Mouse (Mus musculus) stomach, embryonic 16.5 days (tissue): ENCODE measurements around the gene Ostf1. TPM values are rescaled to one million over a fixed set of nuclear protein-coding genes. Genes with fewer than 3 reads are reported as not detected.
"Not testable (repeated sequence)": the region's sequence is repeated elsewhere in the genome, so short reads cannot be mapped to it uniquely, and the experiment has no call there.

Source experiments
- ATAC-seq: fragments of 200-750 bp; cut with Nextera tagmentation; 2 replicates; pipeline ENCODE4 v1.8.0; 2017; ENCODE audit warnings: moderate number of reproducible peaks, moderate TSS enrichment; ENCODE audit not compliant: insufficient read depth, low FRiP score
- H3K27ac ChIP-seq: fragments of 300-500 bp; sonication (generic); 2 replicates; pipeline ENCODE4 v1.5.1; 2014; ENCODE audit warnings: low read length
- H3K27me3 ChIP-seq: fragments of 300-500 bp; sonication (generic); 2 replicates; pipeline ENCODE4 v1.6.1; 2014; ENCODE audit warnings: low read length, control low read depth, mixed read lengths; ENCODE audit not compliant: control insufficient read depth, insufficient read depth
- H3K36me3 ChIP-seq: fragments of 300-500 bp; sonication (generic); 2 replicates; pipeline ENCODE4 v1.6.1; 2014; ENCODE audit warnings: low read length; ENCODE audit not compliant: control insufficient read depth, insufficient read depth
- H3K4me1 ChIP-seq: fragments of 300-500 bp; sonication (generic); 2 replicates; pipeline ENCODE4 v1.6.1; 2014; ENCODE audit warnings: low read length, control low read depth, mixed read lengths; ENCODE audit not compliant: control insufficient read depth, insufficient read depth
- H3K4me2 ChIP-seq: fragments of 300-500 bp; sonication (generic); 2 replicates; pipeline ENCODE4 v1.6.1; 2014; ENCODE audit warnings: low read depth, low read length, mixed read lengths
- H3K4me3 ChIP-seq: fragments of 300-500 bp; sonication (generic); replicated peaks from 2 replicates; pipeline ENCODE4 v1.5.1; 2014; ENCODE audit warnings: mild to moderate bottlenecking, low read length
- H3K9ac ChIP-seq: fragments of 300-500 bp; sonication (generic); 2 replicates; pipeline ENCODE4 v1.6.1; 2014; ENCODE audit warnings: low read length
- H3K9me3 ChIP-seq: fragments of 300-500 bp; sonication (generic); replicated peaks from 2 replicates; pipeline ENCODE4 v1.6.1; 2016; ENCODE audit warnings: low read length, control low read depth; ENCODE audit not compliant: control insufficient read depth
- WGBS: fragments of 180-500 bp; shearing (Covaris S2); extraction: QIAGEN DNeasy Blood & Tissue Kit; methylation state at CpG from one replicate; pipeline ENCODE4 v1.1.7; 2014; 5-methylcytosine and 5-hydroxymethylcytosine counted together
- polyA plus RNA-seq: library from polyadenylated mRNA; unstranded; fragments of >200 nt; fragmentation: Nextera tagmentation; extraction: Ambion mirVana; gene quantifications from 2 replicates; pipeline ENCODE4 v1.2.1, GENCODE M21; 2015

Ostf1 gene
- polyA plus RNA-seq, 1 experiment from 2014 or later = 115 TPM

DNA sequence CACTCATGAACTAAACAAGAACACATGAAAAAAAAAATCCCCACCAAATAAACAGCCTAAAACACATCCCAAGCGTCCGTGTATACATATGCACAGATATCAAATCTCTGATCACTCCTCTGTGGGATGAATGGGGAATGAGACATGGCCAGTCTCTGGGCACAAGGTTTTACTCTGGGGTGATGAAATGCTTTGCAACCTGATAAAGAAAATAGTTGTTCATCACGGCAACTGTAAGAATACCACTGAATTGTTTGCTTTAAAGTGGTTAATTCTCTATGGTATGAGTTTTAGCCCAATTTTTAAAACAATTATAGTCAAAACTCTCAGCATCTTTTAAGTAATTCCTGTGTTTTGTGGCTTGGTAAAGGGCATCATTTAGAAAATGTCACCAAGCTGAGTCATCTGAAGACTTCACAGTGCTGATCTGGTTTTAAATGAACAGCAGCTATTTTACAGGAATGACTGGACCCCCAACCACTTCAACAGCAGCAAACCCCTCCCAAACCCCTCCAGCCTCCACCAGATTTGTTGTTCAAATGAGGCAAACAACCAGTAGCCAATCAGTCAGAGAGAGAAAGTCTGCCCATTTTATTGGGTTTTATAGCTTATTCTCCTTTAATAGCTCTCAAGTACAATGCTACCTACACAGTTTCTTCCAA lies 33.2 kb downstream of the Ostf1 start:
- Histone ChIP-seq H3K36me3 (no peaks in the 10 kb centered on the region), H3K27me3 (no peaks in the 10 kb centered on the region), H3K4me3 (no peak overlapping the region), H3K9me3 (no peaks in the 10 kb centered on the region), H3K4me1 (no peaks in the 10 kb centered on the region), H3K27ac (no peak overlapping the region), H3K4me2 (no peak overlapping the region), H3K9ac (no peak overlapping the region)
- no peak for ATAC-seq
- WGBS = 79% methylated on average over 3 of the region's 3 CpGs

DNA sequence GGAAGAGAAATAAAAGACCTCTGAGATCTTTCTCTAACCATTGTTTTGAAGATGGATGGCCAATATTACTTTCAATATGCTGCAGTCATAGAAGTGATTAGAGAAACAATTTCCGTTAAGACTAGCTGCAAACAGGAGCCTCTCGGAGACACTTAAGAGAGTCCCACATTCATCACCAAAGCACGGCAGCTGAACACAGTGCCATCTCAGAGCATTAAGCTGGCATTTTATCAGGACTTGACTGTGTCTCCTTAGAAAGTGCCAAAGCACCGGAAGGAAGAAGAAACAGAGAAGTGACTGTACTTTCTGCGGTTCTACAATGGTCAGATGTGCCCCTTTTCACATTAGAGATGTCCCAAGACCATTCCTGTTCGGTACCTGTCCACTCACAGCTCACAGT lies 33.9 kb downstream of the Ostf1 start:
- H3K4me3 ChIP-seq = no peak overlapping the region
- no peaks in the 10 kb centered on the region for H3K27me3 ChIP-seq
- H3K4me2 ChIP-seq = no peak overlapping the region
- H3K9me3 ChIP-seq = no peaks in the 10 kb centered on the region
- WGBS = 73% methylated on average over 6 of the region's 6 CpGs
- no peak overlapping the region for H3K27ac ChIP-seq
- H3K4me1 ChIP-seq = no peaks in the 10 kb centered on the region
- no peak overlapping the region for H3K9ac ChIP-seq
- H3K36me3 ChIP-seq = no peaks in the 10 kb centered on the region
- ATAC-seq = no peak

DNA sequence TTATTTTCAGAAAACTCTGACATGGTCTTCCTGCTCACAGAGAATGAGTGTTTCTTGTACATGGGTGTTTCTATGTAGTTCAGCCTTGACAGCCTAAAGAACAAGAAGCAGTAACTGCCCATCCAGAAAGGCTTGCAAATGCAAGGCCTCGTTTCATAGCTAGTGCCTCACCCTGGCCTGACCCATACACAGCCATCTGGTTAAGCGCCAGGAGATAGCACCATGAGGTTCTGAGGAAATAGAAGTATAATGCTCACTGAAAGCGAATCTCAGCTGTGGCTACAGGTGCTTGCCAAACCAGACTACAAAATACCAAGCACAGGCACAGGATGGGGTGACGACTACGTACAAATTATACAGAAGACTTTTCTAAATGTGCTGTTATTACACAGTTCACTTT lies 34.7 kb downstream of the Ostf1 start:
- H3K9ac ChIP-seq = no peak overlapping the region
- no peaks in the 10 kb centered on the region for H3K27me3 ChIP-seq
- no peaks in the 10 kb centered on the region for H3K9me3 ChIP-seq
- ATAC-seq = no peak
- no peaks in the 10 kb centered on the region for H3K4me1 ChIP-seq
- H3K4me3 ChIP-seq = no peak overlapping the region
- H3K36me3 ChIP-seq = no peaks in the 10 kb centered on the region
- H3K4me2 ChIP-seq = no peak overlapping the region
- WGBS = 79% methylated on average over 5 of the region's 5 CpGs
- H3K27ac ChIP-seq = no peak overlapping the region

DNA sequence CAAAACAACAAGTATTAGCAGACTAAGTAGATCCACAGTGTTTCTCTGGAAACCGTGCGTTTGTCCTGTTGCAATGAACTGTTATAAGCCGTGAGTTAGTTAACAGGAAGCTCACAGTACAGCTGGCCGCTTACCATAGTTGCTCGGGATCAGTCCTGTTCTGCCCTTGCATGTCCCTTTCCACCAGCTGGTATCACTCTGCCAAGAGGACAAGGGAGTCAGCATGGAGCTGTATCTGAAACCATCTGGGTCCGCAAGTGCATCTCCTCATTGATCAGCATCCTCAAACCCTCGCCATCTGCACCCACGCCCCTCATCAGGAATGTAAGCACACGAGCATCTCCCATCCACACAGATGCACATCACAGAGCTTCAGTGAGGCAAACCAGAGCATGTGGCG lies 37.9 kb downstream of the Ostf1 start:
- Histone ChIP-seq H3K4me2 (no peak overlapping the region), H3K4me1 (no peaks in the 10 kb centered on the region), H3K27ac (no peak overlapping the region), H3K4me3 (no peak overlapping the region), H3K27me3 (no peaks in the 10 kb centered on the region), H3K36me3 (no peaks in the 10 kb centered on the region), H3K9me3 (no peaks in the 10 kb centered on the region), H3K9ac (no peak overlapping the region)
- WGBS = 65% methylated on average over 10 of the region's 10 CpGs
- no peak for ATAC-seq

DNA sequence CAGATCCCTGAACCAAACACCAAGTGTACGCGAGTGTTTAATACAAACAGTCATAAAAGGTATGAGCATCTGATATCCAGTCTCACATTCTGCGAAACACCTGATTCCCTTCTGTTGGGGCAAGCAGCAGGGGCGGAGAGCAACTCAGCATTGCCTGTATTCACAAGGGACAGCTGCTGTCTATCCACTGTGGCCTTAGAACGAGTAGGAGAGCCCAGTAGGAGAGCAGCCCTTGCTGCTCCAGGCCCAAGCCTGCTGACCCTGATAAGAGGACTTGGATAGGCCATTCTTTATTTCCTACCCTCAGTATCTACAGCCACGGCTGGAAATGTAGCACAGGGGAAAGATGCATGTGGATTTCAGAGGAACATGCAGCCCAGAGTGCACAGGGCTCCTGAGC lies 38.7 kb downstream of the Ostf1 start:
- Histone ChIP-seq H3K4me3 (no peak overlapping the region), H3K9me3 (no peaks in the 10 kb centered on the region), H3K36me3 (no peaks in the 10 kb centered on the region), H3K4me2 (no peak overlapping the region), H3K27ac (no peak overlapping the region), H3K27me3 (no peaks in the 10 kb centered on the region), H3K9ac (no peak overlapping the region), H3K4me1 (no peaks in the 10 kb centered on the region)
- ATAC-seq = no peak
- 69% methylated on average over 6 of the region's 6 CpGs for WGBS

DNA sequence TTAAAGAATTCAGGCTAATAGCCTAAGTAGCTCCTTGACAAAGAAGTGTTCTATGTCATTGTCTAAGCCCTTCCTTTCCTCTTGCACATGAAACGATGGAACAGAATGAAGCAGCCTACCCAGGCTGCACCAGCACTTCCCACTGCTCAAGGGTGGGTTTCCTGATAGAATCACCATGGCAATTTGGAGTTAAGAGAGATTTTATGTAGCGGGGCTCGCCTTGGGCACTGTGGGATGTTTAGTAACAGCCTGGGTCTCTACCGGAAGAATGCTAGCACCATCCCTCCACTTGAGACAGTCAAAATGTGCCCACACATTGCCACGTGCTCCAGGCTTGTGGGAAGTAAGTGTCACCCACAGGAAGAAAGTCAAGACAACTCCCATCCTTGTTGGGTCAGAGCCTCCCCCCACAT lies 40.7 kb downstream of the Ostf1 start:
- no peaks in the 10 kb centered on the region for H3K27me3 ChIP-seq
- H3K27ac ChIP-seq = no peak overlapping the region
- no peaks in the 10 kb centered on the region for H3K4me1 ChIP-seq
- H3K36me3 ChIP-seq = no peaks in the 10 kb centered on the region
- no peak for ATAC-seq
- H3K9me3 ChIP-seq = no peaks in the 10 kb centered on the region
- no peak overlapping the region for H3K4me3 ChIP-seq
- no peak overlapping the region for H3K9ac ChIP-seq
- 52% methylated on average over 5 of the region's 5 CpGs for WGBS
- no peak overlapping the region for H3K4me2 ChIP-seq

DNA sequence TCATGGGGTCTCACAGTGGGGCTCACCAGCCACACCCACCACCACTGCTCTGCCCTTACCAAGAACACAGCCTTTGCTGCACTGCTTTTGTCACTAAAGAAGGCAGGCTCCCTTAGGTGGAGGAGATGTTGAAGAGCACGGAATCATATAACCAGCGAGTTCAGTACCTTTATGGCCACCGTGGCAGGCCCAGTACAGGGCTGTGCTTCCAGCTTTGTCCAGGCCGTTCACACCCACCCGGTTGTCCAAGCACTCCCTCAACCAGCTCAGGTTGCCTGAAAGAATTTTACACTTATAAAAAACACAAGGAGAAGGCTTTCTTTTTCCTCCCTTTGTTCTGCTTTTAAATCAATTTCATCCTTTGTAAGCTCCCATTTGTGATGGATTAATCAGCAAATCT lies 41.4 kb downstream of the Ostf1 start:
- no peak for ATAC-seq
- Histone ChIP-seq H3K9ac (no peak overlapping the region), H3K9me3 (no peaks in the 10 kb centered on the region), H3K27me3 (no peaks in the 10 kb centered on the region), H3K4me2 (no peak overlapping the region), H3K36me3 (no peaks in the 10 kb centered on the region; the same call in 1 of the 2 replicates), H3K4me3 (no peak overlapping the region), H3K4me1 (no peaks in the 10 kb centered on the region), H3K27ac (no peak overlapping the region)
- 49% methylated on average over 5 of the region's 5 CpGs for WGBS

DNA sequence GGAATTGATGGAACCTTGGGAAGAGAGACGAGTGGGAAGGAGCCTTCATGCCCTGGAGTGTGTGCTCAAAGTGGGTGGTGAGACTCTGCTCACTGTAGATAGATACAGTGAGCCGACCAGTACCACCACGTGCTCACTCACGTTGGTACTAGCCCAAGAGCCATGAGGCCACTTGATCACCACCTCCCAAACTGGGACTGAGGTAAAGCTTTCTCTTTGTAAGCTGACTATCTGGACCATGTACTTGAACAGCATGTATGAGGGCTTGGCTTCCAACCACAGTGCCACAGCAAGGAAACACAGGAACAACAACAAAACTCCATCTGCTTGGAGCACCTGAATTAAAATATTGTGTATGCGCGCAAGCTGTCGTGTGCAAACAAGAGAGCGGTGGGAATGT lies 42.3 kb downstream of the Ostf1 start:
- 75% methylated on average over 8 of the region's 8 CpGs for WGBS

DNA sequence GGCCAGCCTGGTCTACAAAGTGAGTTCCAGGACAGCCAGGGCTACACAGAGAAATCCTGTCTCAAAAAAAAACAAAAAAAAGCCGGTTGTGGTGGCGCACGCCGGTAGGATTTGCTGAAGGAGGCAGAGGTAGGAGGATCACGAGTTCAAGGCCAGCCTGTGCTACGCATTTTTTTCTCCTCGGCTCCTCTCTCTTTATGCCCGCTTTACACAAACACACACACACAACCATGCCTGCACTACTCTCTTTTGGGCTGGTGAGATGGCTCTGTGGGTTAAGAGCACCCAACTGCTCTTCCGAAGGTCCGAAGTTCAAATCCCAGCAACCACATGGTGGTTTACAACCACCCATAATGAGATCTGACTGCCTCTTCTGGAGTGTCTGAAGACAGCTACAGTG lies 42.8 kb downstream of the Ostf1 start:
- H3K36me3 ChIP-seq, H3K27ac ChIP-seq, H3K9ac ChIP-seq, H3K9me3 ChIP-seq, H3K4me3 ChIP-seq, ATAC-seq, H3K27me3 ChIP-seq, H3K4me1 ChIP-seq, H3K4me2 ChIP-seq: not testable (repeated sequence)
- 98% methylated on average over 10 of the region's 10 CpGs for WGBS

More for the DNA sequence above, 42.3 kb downstream of the Ostf1 start:
- H3K4me2 ChIP-seq = no peak overlapping the region
- ATAC-seq = no peak
- H3K36me3 ChIP-seq = peaks cover 2% of the 10 kb centered on the region; the same call in 1 of the 2 replicates
- H3K9ac ChIP-seq = no peak overlapping the region
- H3K4me1 ChIP-seq = no peaks in the 10 kb centered on the region
- no peak overlapping the region for H3K4me3 ChIP-seq
- no peak overlapping the region for H3K27ac ChIP-seq
- H3K9me3 ChIP-seq = no peaks in the 10 kb centered on the region
- no peaks in the 10 kb centered on the region for H3K27me3 ChIP-seq
